In genomic region chr8:120039313-120039919, GRCm38 (mm10) we compare ENCODE assay signal across 22 mouse cellular contexts. TPM values are rescaled to one million over a fixed set of nuclear protein-coding genes. Genes with fewer than 3 reads are reported as not detected.
DNase-seq lines count a peak whose midpoint lies in the region; ATAC-seq and TF ChIP-seq lines count a peak whose summit lies in the region.
"Had no signal": no experiment of that assay in that cellular context is flagged by ENCODE, and none has a peak within 500 bp of the region (broad histone marks: within the 10 kb centered on the region; RNA-seq: fewer than 3 reads in every experiment).

No protein-coding gene starts in this region.

- no peak overlapping the region for H3K4me2 ChIP-seq in embryonic facial prominence, embryonic 12.5 days (replicated peaks)
- H3K4me2 ChIP-seq: forebrain, embryonic 15.5 days; heart, embryonic 11.5 days; hindbrain, embryonic 13.5 days had no signal

- H3K36me3 ChIP-seq in kidney, adult 2 months (ENCODE audit: control insufficient read depth, insufficient read depth, low read length) = no peaks in the 10 kb centered on the region
- no peaks in the 10 kb centered on the region for H3K36me3 ChIP-seq in embryonic facial prominence, embryonic 12.5 days
- H3K36me3 ChIP-seq: forebrain, embryonic 15.5 days; hindbrain, embryonic 13.5 days had no signal

- DNase-seq in kidney, adult 2 months = peak; percentile 36
- no peak for DNase-seq in kidney, adult 18-20 months
- peak; percentile 54 for DNase-seq in retina, postnatal 1 day
- DNase-seq in retina, embryonic 14.5 days (ENCODE audit: low spot score) = no peak
- DNase-seq in frontal cortex, postnatal 10 days (ENCODE audit: low spot score in 2 of 2) = no peak
- no peak for DNase-seq in left cerebral cortex, postnatal 10 days (ENCODE audit: extremely low spot score in 1 of 2, low spot score in 2 of 2)
- DNase-seq: adrenal gland, postnatal 14 days; cerebellum, adult 18-20 months; cerebellum, postnatal 36 days; heart, postnatal 10 days; layer of hippocampus, postnatal 36 days; lung, adult 18-20 months; lung, postnatal 14 days; right cerebral cortex, adult 18-20 months had no signal

- H3K9ac ChIP-seq in embryonic facial prominence, embryonic 12.5 days = no peak overlapping the region
- H3K9ac ChIP-seq: forebrain, embryonic 15.5 days; hindbrain, embryonic 13.5 days had no signal

- 0 out of 2 replicates have a peak, but pooled peaks have one; percentile 23 for ATAC-seq in embryonic facial prominence, embryonic 12.5 days (ENCODE audit: insufficient number of reproducible peaks, insufficient read depth, low FRiP score, low TSS enrichment)
- ATAC-seq: forebrain, embryonic 15.5 days; midbrain, embryonic 16.5 days had no signal

- intact Hi-C loops in left cerebral cortex, postnatal 10 days (cut with DNase I) = no loop called here

- H3K27ac ChIP-seq in kidney, adult 2 months (ENCODE audit: insufficient read depth, low read depth, low read length) = no peak overlapping the region
- no peak overlapping the region for H3K27ac ChIP-seq in embryonic facial prominence, embryonic 12.5 days
- H3K27ac ChIP-seq: forebrain, embryonic 15.5 days; hindbrain, embryonic 13.5 days; stomach, postnatal 0 days had no signal

- 0 out of 2 replicates have a peak, but pooled peaks cover 3% of the 10 kb centered on the region for H3K4me1 ChIP-seq in kidney, adult 2 months (ENCODE audit: control insufficient read depth, insufficient read depth, low read length)
- peaks cover 5% of the 10 kb centered on the region for H3K4me1 ChIP-seq in embryonic facial prominence, embryonic 12.5 days
- H3K4me1 ChIP-seq: forebrain, embryonic 15.5 days; hindbrain, embryonic 13.5 days had no signal

- no peaks in the 10 kb centered on the region for H3K9me3 ChIP-seq in embryonic facial prominence, embryonic 12.5 days
- H3K9me3 ChIP-seq: forebrain, embryonic 15.5 days; hindbrain, embryonic 13.5 days had no signal

- H3K4me3 ChIP-seq in kidney, adult 2 months (ENCODE audit: insufficient read depth, low read depth, low read length) = no peak overlapping the region
- no peak overlapping the region for H3K4me3 ChIP-seq in embryonic facial prominence, embryonic 12.5 days
- H3K4me3 ChIP-seq: erythroblast, embryonic 14.5 days; forebrain, embryonic 15.5 days; hindbrain, embryonic 13.5 days; megakaryocyte, embryonic 14.5 days had no signal

- TF ChIP-seq POLR2A in kidney, adult 2 months (IDR thresholded peaks at IDR 0.05; ENCODE audit: low read depth, low read length) = no peak

- no peak for TF ChIP-seq CTCF in kidney, adult 2 months (conservative IDR thresholded peaks at IDR 0.05; ENCODE audit: insufficient read depth, insufficient read length, low read depth, low read length)

- H3K27me3 ChIP-seq in kidney, adult 2 months (replicated peaks; ENCODE audit: control insufficient read depth, insufficient read depth, low read length) = no peaks in the 10 kb centered on the region
- H3K27me3 ChIP-seq in embryonic facial prominence, embryonic 12.5 days = no peaks in the 10 kb centered on the region
- H3K27me3 ChIP-seq: forebrain, embryonic 15.5 days had no signal

- WGBS in kidney, adult 2 months = 48% methylated on average over 11 of the region's 11 CpGs
- WGBS in embryonic facial prominence, embryonic 12.5 days = 68% methylated on average over 11 of the region's 11 CpGs

RNA-seq across cellular contexts. Expression of gene Crispld2, which starts 47.2 kb away (rescaled TPM):
- 16.7 and 19.7 TPM in 2 replicates for polyA plus RNA-seq in kidney, adult 2 months (2012; rRNA removed)
- polyA plus RNA-seq in embryonic facial prominence, embryonic 12.5 days (2016; fragmentation: Nextera tagmentation; extraction: Ambion mirVana) = 6.7 and 7.1 TPM in 2 replicates
- 1 to 10 TPM; 2.0 to 2.5 TPM for total RNA-seq in left cerebral cortex, postnatal 10 days (2021)
- polyA plus RNA-seq: erythroblast, embryonic 14.5 days had no signal

Comparison
In these comparisons a context has a peak if more than half of its experiments do, and no peak if none do; other contexts are left out.
1. DNase-seq: peak in kidney, adult 2 months (single experiment) and retina, postnatal 1 day (single experiment); none in kidney, adult 18-20 months (single experiment), retina, embryonic 14.5 days (single experiment), frontal cortex, postnatal 10 days (0 of 2) and left cerebral cortex, postnatal 10 days (0 of 2).